11 mouse cellular contexts compared by ENCODE assay signal in genomic region chr2:32907442-32907841, GRCm38 (mm10). TPM values are rescaled to one million over a fixed set of nuclear protein-coding genes. Genes with fewer than 3 reads are reported as not detected.
DNase-seq lines count a peak whose midpoint lies in the region; ATAC-seq lines count a peak whose summit lies in the region.
"Had no signal": no experiment of that assay in that cellular context is flagged by ENCODE, and none has a peak within 500 bp of the region (broad histone marks: within the 10 kb centered on the region; RNA-seq: fewer than 3 reads in every experiment).

No protein-coding gene starts in this region.

- no peaks in the 10 kb centered on the region for H3K27me3 ChIP-seq in kidney, embryonic 16.5 days (ENCODE audit: insufficient read depth, low read length)
- peaks cover 4% of the 10 kb centered on the region; the same call in 1 of the 2 replicates for H3K27me3 ChIP-seq in embryonic facial prominence, embryonic 10.5 days (replicated peaks; ENCODE audit: low read depth, poor library complexity, severe bottlenecking)
- no peaks in the 10 kb centered on the region for H3K27me3 ChIP-seq in hindbrain, embryonic 14.5 days (ENCODE audit: control insufficient read depth, insufficient read depth, low read length)
- H3K27me3 ChIP-seq in midbrain, embryonic 13.5 days: no peaks in the 10 kb centered on the region
- H3K27me3 ChIP-seq: Patski had no signal

- no peak for DNase-seq in kidney, adult 8-10 months
- no peak for DNase-seq in embryonic facial prominence, embryonic 10.5 days (ENCODE audit: low spot score)
- no peak for DNase-seq in hindbrain, embryonic 14.5 days (ENCODE audit: low spot score)
- DNase-seq in urinary bladder, postnatal 14 days (ENCODE audit: low spot score): no peak
- no peak for DNase-seq in cerebellum, postnatal 4 days (ENCODE audit: low spot score in 2 of 2)
- DNase-seq in urinary bladder, adult 18-20 months (ENCODE audit: low spot score in 2 of 2): no peak
- DNase-seq: cerebellum, postnatal 25 days; kidney, adult 18-20 months had no signal

- no peak overlapping the region for H3K4me3 ChIP-seq in kidney, embryonic 16.5 days (ENCODE audit: low read length)
- no peak overlapping the region for H3K4me3 ChIP-seq in embryonic facial prominence, embryonic 10.5 days
- H3K4me3 ChIP-seq in hindbrain, embryonic 14.5 days (replicated peaks; ENCODE audit: low read length): no peak overlapping the region
- no peak overlapping the region for H3K4me3 ChIP-seq in midbrain, embryonic 13.5 days (replicated peaks)

- peak overlapping the region; percentile 90 for H3K27ac ChIP-seq in kidney, embryonic 16.5 days (ENCODE audit: low read length)
- peak overlapping the region; percentile 55; the same call in 1 of the 2 replicates for H3K27ac ChIP-seq in embryonic facial prominence, embryonic 10.5 days (replicated peaks)
- H3K27ac ChIP-seq in hindbrain, embryonic 14.5 days: peak overlapping the region; percentile 52
- peak overlapping the region; percentile 71 for H3K27ac ChIP-seq in midbrain, embryonic 13.5 days

- peaks cover 35% of the 10 kb centered on the region for H3K4me1 ChIP-seq in kidney, embryonic 16.5 days (ENCODE audit: insufficient read depth, low read length)
- peaks cover 42% of the 10 kb centered on the region for H3K4me1 ChIP-seq in embryonic facial prominence, embryonic 10.5 days
- peaks cover 26% of the 10 kb centered on the region for H3K4me1 ChIP-seq in hindbrain, embryonic 14.5 days (replicated peaks; ENCODE audit: control insufficient read depth, insufficient read depth, low read length)
- H3K4me1 ChIP-seq in midbrain, embryonic 13.5 days (replicated peaks): peaks cover 38% of the 10 kb centered on the region

- no peaks in the 10 kb centered on the region for H3K9me3 ChIP-seq in kidney, embryonic 16.5 days (ENCODE audit: low read length)
- no peaks in the 10 kb centered on the region for H3K9me3 ChIP-seq in embryonic facial prominence, embryonic 10.5 days
- no peaks in the 10 kb centered on the region for H3K9me3 ChIP-seq in hindbrain, embryonic 14.5 days (ENCODE audit: control insufficient read depth, low read length)
- no peaks in the 10 kb centered on the region for H3K9me3 ChIP-seq in midbrain, embryonic 13.5 days

- peaks cover 21% of the 10 kb centered on the region for H3K36me3 ChIP-seq in kidney, embryonic 16.5 days (ENCODE audit: insufficient read depth, low read length)
- peaks cover 43% of the 10 kb centered on the region for H3K36me3 ChIP-seq in embryonic facial prominence, embryonic 10.5 days (replicated peaks)
- H3K36me3 ChIP-seq in hindbrain, embryonic 14.5 days (replicated peaks; ENCODE audit: control insufficient read depth, insufficient read depth): peaks cover 26% of the 10 kb centered on the region
- peaks cover 28% of the 10 kb centered on the region for H3K36me3 ChIP-seq in midbrain, embryonic 13.5 days

- ATAC-seq in kidney, embryonic 16.5 days (ENCODE audit: low FRiP score, low TSS enrichment): no peak
- no peak for ATAC-seq in hindbrain, embryonic 14.5 days (ENCODE audit: low FRiP score)
- no peak for ATAC-seq in midbrain, embryonic 13.5 days
- ATAC-seq: Patski had no signal

- no peak overlapping the region for H3K4me2 ChIP-seq in kidney, embryonic 16.5 days (replicated peaks; ENCODE audit: low read depth, low read length)
- H3K4me2 ChIP-seq in hindbrain, embryonic 14.5 days (replicated peaks): no peak overlapping the region
- H3K4me2 ChIP-seq in midbrain, embryonic 13.5 days (replicated peaks): no peak overlapping the region

- 39% methylated on average over 8 of the region's 8 CpGs for WGBS in kidney, embryonic 16.5 days
- 65% methylated on average over 8 of the region's 8 CpGs for WGBS in embryonic facial prominence, embryonic 10.5 days
- 56% methylated on average over 8 of the region's 8 CpGs for WGBS in hindbrain, embryonic 14.5 days
- WGBS in midbrain, embryonic 13.5 days: 64% methylated on average over 8 of the region's 8 CpGs

- H3K9ac ChIP-seq in kidney, embryonic 16.5 days (replicated peaks; ENCODE audit: low read length): peak overlapping the region; percentile 44; the same call in 1 of the 2 replicates
- peak overlapping the region; percentile 5; the same call in 1 of the 2 replicates for H3K9ac ChIP-seq in hindbrain, embryonic 14.5 days
- H3K9ac ChIP-seq in midbrain, embryonic 13.5 days (replicated peaks): no peak overlapping the region

RNA-seq across cellular contexts. Expression of gene Fam129b, which starts 31.5 kb away (rescaled TPM):
- polyA plus RNA-seq in kidney, embryonic 16.5 days (2015; fragmentation: Nextera tagmentation; extraction: Ambion mirVana): 54.4 and 56.2 TPM in 2 replicates
- 43.9 and 46.4 TPM in 2 replicates for polyA plus RNA-seq in embryonic facial prominence, embryonic 10.5 days (2016; fragmentation: Nextera tagmentation; extraction: Ambion mirVana)
- 16.8 and 19.4 TPM in 2 replicates for polyA plus RNA-seq in hindbrain, embryonic 14.5 days (2014; fragmentation: Nextera tagmentation; extraction: Ambion mirVana)
- polyA plus RNA-seq in midbrain, embryonic 13.5 days (2015; fragmentation: Nextera tagmentation; extraction: Ambion mirVana): 20.9 and 27.5 TPM in 2 replicates

RNA-seq across cellular contexts. Expression of gene Rpl12, which starts 53.9 kb away (rescaled TPM):
- 149 and 176 TPM in 2 replicates for polyA plus RNA-seq in kidney, embryonic 16.5 days (2015; fragmentation: Nextera tagmentation; extraction: Ambion mirVana)
- polyA plus RNA-seq in embryonic facial prominence, embryonic 10.5 days (2016; fragmentation: Nextera tagmentation; extraction: Ambion mirVana): 196 and 200 TPM in 2 replicates
- polyA plus RNA-seq in hindbrain, embryonic 14.5 days (2014; fragmentation: Nextera tagmentation; extraction: Ambion mirVana): 106 and 113 TPM in 2 replicates
- polyA plus RNA-seq in midbrain, embryonic 13.5 days (2015; fragmentation: Nextera tagmentation; extraction: Ambion mirVana): 88.9 and 96.0 TPM in 2 replicates

RNA-seq across cellular contexts. Expression of gene Lrsam1, which starts 54.0 kb away (rescaled TPM):
- polyA plus RNA-seq in kidney, embryonic 16.5 days (2015; fragmentation: Nextera tagmentation; extraction: Ambion mirVana): 11.7 and 12.2 TPM in 2 replicates
- 7.8 and 8.9 TPM in 2 replicates for polyA plus RNA-seq in embryonic facial prominence, embryonic 10.5 days (2016; fragmentation: Nextera tagmentation; extraction: Ambion mirVana)
- polyA plus RNA-seq in hindbrain, embryonic 14.5 days (2014; fragmentation: Nextera tagmentation; extraction: Ambion mirVana): 20.2 and 22.4 TPM in 2 replicates
- polyA plus RNA-seq in midbrain, embryonic 13.5 days (2015; fragmentation: Nextera tagmentation; extraction: Ambion mirVana): 18.1 and 21.1 TPM in 2 replicates
